Mouse (Mus musculus) A20 (cell line): ENCODE measurements around the gene Mrpl57.

Experiments
- DNase-seq: peaks from one replicate; pipeline ENCODE4 v3.0.0-alpha.2; 2011; ENCODE audit warnings: low read depth, low spot score

Mrpl57 gene

DNA sequence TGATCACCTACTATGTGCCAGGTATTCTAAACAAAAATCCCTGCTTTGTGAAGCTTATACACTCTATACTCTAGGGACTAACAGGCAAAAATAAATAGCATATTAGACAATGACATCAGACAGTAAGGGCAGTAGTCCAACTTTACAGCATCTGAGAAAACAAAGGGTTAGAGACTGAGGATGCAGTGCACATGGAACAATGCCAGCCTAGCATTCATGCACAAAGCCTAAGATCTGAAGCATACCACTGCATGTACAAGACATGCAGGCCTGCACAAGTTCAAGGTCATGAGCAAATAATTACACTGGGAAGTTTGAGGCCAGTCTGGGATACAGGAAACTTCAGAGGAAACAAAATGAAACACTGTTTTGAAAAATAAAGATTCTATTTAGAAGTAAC is 33.5 kb downstream of the Mrpl57 start:
- no peak for DNase-seq

GRCm38 (mm10) chr14:57861987-57862412 is 36.0 kb downstream of the Mrpl57 start:
- DNase-seq, result peak; percentile 64

DNA sequence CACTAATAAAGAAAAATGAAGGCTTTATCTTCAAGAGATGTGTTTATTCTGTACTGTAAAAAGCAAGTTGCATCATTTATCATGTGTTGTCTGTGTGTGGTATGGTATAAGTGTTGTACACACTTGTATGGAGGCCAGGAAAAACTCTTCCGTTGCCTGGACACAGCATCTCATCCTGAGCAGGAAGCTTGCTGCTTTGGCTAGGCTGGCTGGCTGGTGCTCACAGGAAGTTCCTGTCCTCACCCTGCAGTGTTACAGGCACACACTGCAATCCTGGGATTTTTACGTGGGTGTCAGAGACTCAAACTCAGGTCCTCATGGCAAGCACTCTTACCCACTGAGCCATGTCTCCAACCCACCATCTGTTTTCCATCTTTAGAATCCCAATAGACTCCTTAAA is 37.1 kb downstream of the Mrpl57 start:
- DNase-seq, result no peak

DNA sequence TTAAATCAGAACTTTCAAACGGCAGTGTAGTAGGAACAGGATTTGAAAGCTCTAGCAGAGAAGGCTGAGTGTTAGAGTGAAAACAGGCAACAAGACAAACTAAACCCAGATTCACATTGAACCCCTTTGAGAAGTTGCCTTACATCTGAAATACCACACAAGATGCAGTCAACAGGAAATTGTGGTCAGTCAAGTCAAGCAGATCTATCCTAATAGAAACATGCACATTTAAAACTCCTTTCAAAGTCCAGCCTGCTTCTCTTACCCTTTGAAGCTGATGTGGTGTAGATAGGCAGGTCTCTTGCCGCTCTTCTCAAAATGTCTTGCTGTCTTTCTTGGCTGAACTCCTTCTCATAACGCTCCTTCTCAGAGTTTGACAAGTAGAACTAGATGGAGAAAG is 39.2 kb downstream of the Mrpl57 start:
- DNase-seq, result peak; percentile 79

DNA sequence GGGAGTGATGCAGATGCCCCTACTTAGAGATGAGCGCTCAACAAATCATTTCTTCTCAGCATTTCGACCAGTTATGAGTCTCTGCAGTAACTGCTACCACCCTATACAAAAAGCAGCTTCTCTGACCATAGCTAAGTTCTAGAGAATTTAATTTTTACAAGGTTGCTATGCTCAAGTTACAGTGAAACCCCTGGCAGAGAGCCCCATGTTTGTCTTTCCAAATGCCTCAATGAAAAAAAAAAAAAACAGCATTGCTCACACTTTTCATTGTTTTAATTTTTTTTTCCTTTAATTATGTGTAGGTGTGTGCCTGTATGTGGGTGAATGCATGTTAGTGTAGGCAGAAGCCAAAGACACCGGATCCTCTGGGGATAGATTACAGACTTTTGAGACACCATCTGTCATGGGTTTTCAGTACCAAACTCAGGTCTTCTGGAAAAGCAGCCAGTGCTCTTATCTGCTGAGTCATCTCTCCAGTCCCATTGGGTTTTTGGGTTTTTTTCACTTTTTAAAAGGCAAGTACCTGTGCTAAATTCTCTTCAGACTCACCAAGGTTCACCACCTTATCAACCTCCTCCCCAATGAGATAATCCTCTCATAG is 40.7 kb downstream of the Mrpl57 start:
- DNase-seq, result peak; percentile 40

DNA sequence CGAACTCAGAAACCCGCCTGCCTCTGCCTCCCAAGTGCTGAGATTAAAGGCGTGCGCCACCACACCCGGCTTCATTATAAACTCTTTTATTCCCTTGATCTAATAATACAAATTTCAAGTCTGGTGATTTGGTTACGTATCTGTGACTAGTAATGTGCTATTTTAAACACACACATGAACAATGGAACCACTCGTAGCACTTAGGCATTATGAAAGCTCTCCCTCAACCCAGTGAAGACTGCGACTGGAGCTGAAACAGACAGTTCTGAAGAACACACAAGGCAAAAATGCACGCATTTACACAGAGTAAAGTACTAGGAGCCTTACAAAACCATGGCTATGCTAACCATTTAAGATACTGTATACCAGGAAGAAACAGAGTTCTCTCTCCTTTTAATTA is 51.9 kb downstream of the Mrpl57 start:
- no peak for DNase-seq
